Mouse (Mus musculus): ENCODE measurements around the gene Unc5cl. TPM values are rescaled to one million over a fixed set of nuclear protein-coding genes. Genes with fewer than 3 reads are reported as not detected.

Gene Unc5cl
- total RNA-seq, 2 experiments from 2014 or later, result not detected

DNA sequence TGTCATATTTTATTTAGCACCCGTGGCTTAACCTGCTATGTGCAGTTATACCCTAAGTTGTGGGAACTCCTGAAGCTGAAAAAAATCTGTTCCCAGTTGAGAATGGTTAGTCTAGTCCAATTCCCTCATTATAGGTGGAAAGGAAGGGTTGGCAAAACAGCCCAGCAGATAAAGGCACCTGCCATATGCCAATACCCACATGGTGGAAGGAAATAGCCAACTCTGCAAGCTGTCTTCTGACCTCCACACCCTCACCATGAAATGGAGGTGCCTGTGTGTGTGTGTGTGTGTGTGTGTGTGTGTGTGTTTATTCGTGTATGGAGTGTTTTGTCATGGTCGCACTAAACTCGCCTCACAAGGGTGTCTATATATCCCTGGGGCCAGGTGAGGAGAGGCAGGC is 115.0 kb downstream of the Unc5cl start:
- DNase-seq, result no peak
- intact Hi-C loops (cut with DNase I; ENCODE audit: low total_unique reads), result no loop called here

GRCm38 (mm10) chr17:48581153-48581552 is 126.5 kb downstream of the Unc5cl start:
- intact Hi-C loops (cut with DNase I; ENCODE audit: low total_unique reads), result no loop called here
- no peak for DNase-seq

- no peak for DNase-seq
- intact Hi-C loops (cut with DNase I; ENCODE audit: low total_unique reads), result no loop called here
Observed at GRCm38 (mm10) chr17:48582486-48582990, 127.8 kb downstream of the Unc5cl start.

DNA sequence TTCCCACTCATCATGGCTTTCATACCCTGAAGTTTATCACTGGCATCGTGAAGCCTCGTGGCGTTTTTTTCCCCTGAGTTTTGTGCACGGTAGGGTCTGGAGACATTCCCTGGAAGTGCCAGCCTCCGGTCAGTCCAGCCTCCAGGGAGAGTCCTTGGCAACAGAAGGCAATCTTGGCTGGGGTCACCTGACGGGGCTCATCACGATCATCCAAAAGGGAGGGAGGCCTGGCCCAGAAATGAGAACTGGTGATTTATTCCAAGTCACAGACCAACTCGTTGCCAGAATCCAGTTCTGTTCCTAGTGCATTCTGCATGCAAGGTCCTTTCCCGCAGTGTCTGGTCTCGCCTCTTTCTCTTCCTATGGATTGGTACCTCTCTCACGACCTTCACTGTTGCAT is 128.7 kb downstream of the Unc5cl start:
- intact Hi-C loops (cut with DNase I; ENCODE audit: low total_unique reads), result no loop called here
- no peak for DNase-seq

GRCm38 (mm10) chr17:48585902-48586359 is 131.2 kb downstream of the Unc5cl start:
- intact Hi-C loops (cut with DNase I; ENCODE audit: low total_unique reads), result no loop called here
- DNase-seq, result no peak

- intact Hi-C loops (cut with DNase I; ENCODE audit: low total_unique reads), result no loop called here
- no peak for DNase-seq
Observed at GRCm38 (mm10) chr17:48588674-48589073, 134.0 kb downstream of the Unc5cl start.

Other genes starting within 250 kb of the Unc5cl start
- gene Trem1, start 222.1 kb upstream of the Unc5cl start, total RNA-seq (2021), result not detected
- gene Trem3, start 207.1 kb upstream of the Unc5cl start, total RNA-seq (2021), result not detected
- gene Treml4, start 190.6 kb upstream of the Unc5cl start, total RNA-seq (2021), result not detected
- gene Treml2, start 155.4 kb upstream of the Unc5cl start, total RNA-seq (2021), result under 1 TPM; 0.10 to 0.11 TPM
- gene B430306N03Rik, start 138.8 kb upstream of the Unc5cl start, total RNA-seq (2021), result under 1 TPM; 0.06 to 0.07 TPM
- gene Trem2, start 108.5 kb upstream of the Unc5cl start, total RNA-seq (2021), result under 1 TPM; 0.66 to 0.94 TPM
- gene Treml1, start 95.0 kb upstream of the Unc5cl start, total RNA-seq (2021), result not detected
- 1 to 10 TPM; 9.1 to 9.3 TPM for gene Nfya, start 45.0 kb upstream of the Unc5cl start, total RNA-seq (2021)
- 1 to 10 TPM; 7.4 to 8.3 TPM for gene Oard1, start 44.9 kb upstream of the Unc5cl start, total RNA-seq (2021)
- gene Apobec2, start 22.0 kb upstream of the Unc5cl start, total RNA-seq (2021), result 100 to 1,000 TPM; 589 to 629 TPM
- gene Tspo2, start 3.4 kb upstream of the Unc5cl start, total RNA-seq (2021), result under 1 TPM; 0.44 to 0.72 TPM